Mouse (Mus musculus): ENCODE measurements around the gene Slc35g2. TPM values are rescaled to one million over a fixed set of nuclear protein-coding genes. Genes with fewer than 3 reads are reported as not detected.

Gene Slc35g2
- polyA plus RNA-seq, 1 experiment from 2014 or later: 6.2 TPM

- H3K4me1 ChIP-seq (ENCODE audit: control insufficient read depth, insufficient read depth, low read length): no peaks in the 10 kb centered on the region
- H3K4me2 ChIP-seq (ENCODE audit: low read depth, low read length): no peak overlapping the region
- H3K4me3 ChIP-seq (ENCODE audit: low read depth, low read length): no peak overlapping the region
- H3K9ac ChIP-seq (ENCODE audit: low read depth, low read length): no peak overlapping the region
- H3K9me3 ChIP-seq (ENCODE audit: control insufficient read depth, low read length): peaks cover 4% of the 10 kb centered on the region; the same call in 1 of the 2 replicates
- ATAC-seq (ENCODE audit: low read depth) (no peak), DNase-seq (ENCODE audit: low spot score) (no peak)
- H3K27me3 ChIP-seq (replicated peaks; ENCODE audit: control insufficient read depth, insufficient read depth, low read length): no peaks in the 10 kb centered on the region
- 89% methylated on average over 2 of the region's 2 CpGs for WGBS
- H3K36me3 ChIP-seq (ENCODE audit: control insufficient read depth, insufficient read depth, low read length): no peaks in the 10 kb centered on the region
- H3K27ac ChIP-seq (replicated peaks; ENCODE audit: low read depth, low read length): no peak overlapping the region
Observed at GRCm38 (mm10) chr9:100525225-100525624, 45.7 kb downstream of the Slc35g2 start.

- no peak overlapping the region for H3K4me2 ChIP-seq (ENCODE audit: low read depth, low read length)
- H3K4me3 ChIP-seq (ENCODE audit: low read depth, low read length): no peak overlapping the region
- H3K9ac ChIP-seq (ENCODE audit: low read depth, low read length): no peak overlapping the region
- no peaks in the 10 kb centered on the region for H3K27me3 ChIP-seq (replicated peaks; ENCODE audit: control insufficient read depth, insufficient read depth, low read length)
- no peaks in the 10 kb centered on the region for H3K4me1 ChIP-seq (ENCODE audit: control insufficient read depth, insufficient read depth, low read length)
- H3K36me3 ChIP-seq (ENCODE audit: control insufficient read depth, insufficient read depth, low read length): no peaks in the 10 kb centered on the region
- DNase-seq (ENCODE audit: low spot score) (no peak), ATAC-seq (ENCODE audit: low read depth) (no peak)
- H3K9me3 ChIP-seq (ENCODE audit: control insufficient read depth, low read length): no peaks in the 10 kb centered on the region
- whole genome bisulfite sequencing: 66% methylated on average over 2 of the region's 2 CpGs
- H3K27ac ChIP-seq (replicated peaks; ENCODE audit: low read depth, low read length): no peak overlapping the region
Observed at GRCm38 (mm10) chr9:100522029-100522428, 48.9 kb downstream of the Slc35g2 start.

GRCm38 (mm10) chr9:100520586-100520985, 50.3 kb downstream of the Slc35g2 start:
- DNase-seq (ENCODE audit: low spot score) (peak; percentile 79), ATAC-seq (ENCODE audit: low read depth) (no peak)
- Histone ChIP-seq H3K27me3 (replicated peaks; ENCODE audit: control insufficient read depth, insufficient read depth, low read length) (no peaks in the 10 kb centered on the region), H3K27ac (replicated peaks; ENCODE audit: low read depth, low read length) (no peak overlapping the region), H3K9ac (ENCODE audit: low read depth, low read length) (no peak overlapping the region), H3K4me2 (ENCODE audit: low read depth, low read length) (no peak overlapping the region), H3K9me3 (ENCODE audit: control insufficient read depth, low read length) (no peaks in the 10 kb centered on the region), H3K36me3 (ENCODE audit: control insufficient read depth, insufficient read depth, low read length) (no peaks in the 10 kb centered on the region), H3K4me1 (ENCODE audit: control insufficient read depth, insufficient read depth, low read length) (no peaks in the 10 kb centered on the region), H3K4me3 (ENCODE audit: low read depth, low read length) (no peak overlapping the region)
- 6% methylated on average over 2 of the region's 2 CpGs for WGBS

DNA sequence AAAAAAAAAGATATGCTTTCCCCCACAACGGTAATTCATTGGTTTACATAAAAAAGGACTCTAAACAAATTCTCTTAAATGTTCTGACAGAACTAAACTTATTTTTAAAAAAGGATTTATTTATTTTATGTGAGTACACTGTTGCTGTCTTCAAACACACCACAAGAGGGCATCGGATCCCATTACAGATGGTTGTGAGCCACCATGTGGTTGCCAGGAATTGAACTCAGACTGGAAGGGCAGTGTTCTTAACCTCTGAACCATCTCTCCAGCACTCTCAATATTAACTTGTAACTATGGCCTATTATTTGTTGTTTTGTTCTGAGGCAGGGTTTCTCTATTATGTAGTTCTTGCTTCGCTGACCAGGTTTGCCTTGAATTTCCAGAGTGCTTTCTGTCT, 50.9 kb downstream of the Slc35g2 start:
- Histone ChIP-seq H3K36me3 (ENCODE audit: control insufficient read depth, insufficient read depth, low read length) (no peaks in the 10 kb centered on the region), H3K9ac (ENCODE audit: low read depth, low read length) (no peak overlapping the region), H3K9me3 (ENCODE audit: control insufficient read depth, low read length) (no peaks in the 10 kb centered on the region), H3K4me2 (ENCODE audit: low read depth, low read length) (no peak overlapping the region), H3K27me3 (replicated peaks; ENCODE audit: control insufficient read depth, insufficient read depth, low read length) (no peaks in the 10 kb centered on the region), H3K4me1 (ENCODE audit: control insufficient read depth, insufficient read depth, low read length) (no peaks in the 10 kb centered on the region), H3K4me3 (ENCODE audit: low read depth, low read length) (no peak overlapping the region), H3K27ac (replicated peaks; ENCODE audit: low read depth, low read length) (no peak overlapping the region)
- WGBS: 94% methylated on average over 3 of the region's 3 CpGs
- ATAC-seq (ENCODE audit: low read depth) (no peak), DNase-seq (ENCODE audit: low spot score) (no peak)

- WGBS: 93% methylated on average over 2 of the region's 2 CpGs
- no peaks in the 10 kb centered on the region for H3K9me3 ChIP-seq (ENCODE audit: control insufficient read depth, low read length)
- no peak overlapping the region for H3K4me3 ChIP-seq (ENCODE audit: low read depth, low read length)
- H3K9ac ChIP-seq (ENCODE audit: low read depth, low read length): no peak overlapping the region
- peaks cover 6% of the 10 kb centered on the region; the same call in 1 of the 2 replicates for H3K4me1 ChIP-seq (ENCODE audit: control insufficient read depth, insufficient read depth, low read length)
- DNase-seq (ENCODE audit: low spot score): no peak
- H3K27me3 ChIP-seq (replicated peaks; ENCODE audit: control insufficient read depth, insufficient read depth, low read length): no peaks in the 10 kb centered on the region
- no peak overlapping the region for H3K4me2 ChIP-seq (ENCODE audit: low read depth, low read length)
- 0 out of 2 replicates have a peak, but pooled peaks cover 6% of the 10 kb centered on the region for H3K36me3 ChIP-seq (ENCODE audit: control insufficient read depth, insufficient read depth, low read length)
- ATAC-seq (ENCODE audit: low read depth): no peak
- no peak overlapping the region for H3K27ac ChIP-seq (replicated peaks; ENCODE audit: low read depth, low read length)
Observed at GRCm38 (mm10) chr9:100507581-100507980, 63.3 kb downstream of the Slc35g2 start.

DNA sequence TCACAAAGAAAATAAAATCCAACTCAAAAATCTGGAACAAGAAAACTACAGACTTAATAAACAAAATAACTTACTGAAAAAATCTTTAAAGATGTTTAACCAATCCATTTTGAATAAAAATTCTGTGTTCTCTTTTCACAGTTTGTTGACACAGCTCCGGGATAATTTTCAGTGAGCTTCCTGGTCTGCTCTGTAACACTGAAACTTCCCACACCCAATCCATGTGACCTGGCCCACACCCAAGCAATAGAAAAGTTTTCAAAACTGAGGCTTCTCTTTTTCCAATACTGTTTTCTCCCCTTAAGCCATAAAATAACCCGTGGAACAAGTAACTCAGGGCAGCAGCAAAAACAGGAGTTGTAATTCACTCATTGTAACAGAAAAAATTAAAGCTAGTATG, 64.2 kb downstream of the Slc35g2 start:
- Histone ChIP-seq H3K4me2 (ENCODE audit: low read depth, low read length) (0 out of 2 replicates have a peak overlapping the region, but pooled peaks have one; percentile 7), H3K4me3 (ENCODE audit: low read depth, low read length) (no peak overlapping the region), H3K27me3 (replicated peaks; ENCODE audit: control insufficient read depth, insufficient read depth, low read length) (no peaks in the 10 kb centered on the region), H3K27ac (replicated peaks; ENCODE audit: low read depth, low read length) (no peak overlapping the region; the same call in 1 of the 2 replicates), H3K4me1 (ENCODE audit: control insufficient read depth, insufficient read depth, low read length) (peaks cover 4% of the 10 kb centered on the region; the same call in 1 of the 2 replicates), H3K9me3 (ENCODE audit: control insufficient read depth, low read length) (no peaks in the 10 kb centered on the region), H3K36me3 (ENCODE audit: control insufficient read depth, insufficient read depth, low read length) (0 out of 2 replicates have a peak, but pooled peaks cover 6% of the 10 kb centered on the region), H3K9ac (ENCODE audit: low read depth, low read length) (no peak overlapping the region)
- ATAC-seq (ENCODE audit: low read depth): no peak
- WGBS: 37% methylated on average over 2 of the region's 2 CpGs
- peak; percentile 75 for DNase-seq (ENCODE audit: low spot score)

DNA sequence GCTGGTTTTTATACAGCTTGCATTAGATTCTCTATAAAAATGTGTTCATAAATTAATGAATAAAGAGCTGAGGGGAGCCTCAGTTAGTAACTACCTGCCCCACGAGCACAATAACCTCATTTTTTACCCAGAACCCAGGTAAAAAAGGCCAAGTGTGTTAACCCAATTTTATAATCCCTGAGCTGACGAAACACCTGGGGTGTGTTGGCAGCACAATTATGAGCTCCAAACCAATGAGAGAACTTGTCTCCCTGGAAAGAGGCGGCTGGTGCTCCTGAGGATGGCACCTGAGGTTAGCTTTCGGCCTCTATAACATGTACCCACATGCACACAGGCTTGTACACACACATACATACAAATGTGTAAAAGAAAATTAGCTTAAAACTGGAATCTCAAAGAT, 65.4 kb downstream of the Slc35g2 start:
- H3K4me1 ChIP-seq (ENCODE audit: control insufficient read depth, insufficient read depth, low read length): 0 out of 2 replicates have a peak, but pooled peaks cover 2% of the 10 kb centered on the region
- H3K4me3 ChIP-seq (ENCODE audit: low read depth, low read length): no peak overlapping the region
- H3K36me3 ChIP-seq (ENCODE audit: control insufficient read depth, insufficient read depth, low read length): 0 out of 2 replicates have a peak, but pooled peaks cover 6% of the 10 kb centered on the region
- no peaks in the 10 kb centered on the region for H3K27me3 ChIP-seq (replicated peaks; ENCODE audit: control insufficient read depth, insufficient read depth, low read length)
- no peak overlapping the region for H3K27ac ChIP-seq (replicated peaks; ENCODE audit: low read depth, low read length)
- H3K4me2 ChIP-seq (ENCODE audit: low read depth, low read length): no peak overlapping the region
- H3K9ac ChIP-seq (ENCODE audit: low read depth, low read length): no peak overlapping the region
- WGBS: 88% methylated on average over 4 of the region's 4 CpGs
- no peaks in the 10 kb centered on the region for H3K9me3 ChIP-seq (ENCODE audit: control insufficient read depth, low read length)
- ATAC-seq (ENCODE audit: low read depth): no peak
- DNase-seq (ENCODE audit: low spot score): no peak

Other genes with a start within 250 kb of the Slc35g2 start
- gene Il20rb, start 84.3 kb downstream of the Slc35g2 start, polyA plus RNA-seq (2014; fragmentation: Nextera tagmentation; extraction: Ambion mirVana): 3.0 and 3.7 TPM in 2 replicates
- 70.1 and 78.7 TPM in 2 replicates for gene Nck1, start 25.0 kb downstream of the Slc35g2 start, polyA plus RNA-seq (2014; fragmentation: Nextera tagmentation; extraction: Ambion mirVana)
- gene Stag1, start 26.7 kb upstream of the Slc35g2 start, polyA plus RNA-seq (2014; fragmentation: Nextera tagmentation; extraction: Ambion mirVana): 40.9 and 41.9 TPM in 2 replicates

Measured in embryonic facial prominence, embryonic 14.5 days (tissue).